Mouse (Mus musculus) erythroblast, embryonic 14.5 days (primary cell): Measurements from ENCODE around the gene Fam110a. TPM values are rescaled to one million over a fixed set of nuclear protein-coding genes. Genes with fewer than 3 reads are reported as not detected.

ENCODE experiments used
- H3K27me3 ChIP-seq: 2 replicates; pipeline ENCODE4 v1.6.1; 2012; ENCODE audit warnings: inconsistent platforms; ENCODE audit not compliant: control insufficient read depth
- H3K36me3 ChIP-seq: 2 replicates; pipeline ENCODE4 v1.6.1; 2012; ENCODE audit warnings: mild to moderate bottlenecking, inconsistent platforms; ENCODE audit not compliant: control insufficient read depth
- H3K4me1 ChIP-seq: 2 replicates; pipeline ENCODE4 v1.6.1; 2012; ENCODE audit warnings: inconsistent platforms; ENCODE audit not compliant: control insufficient read depth
- H3K4me3 ChIP-seq: replicated peaks from 2 replicates; pipeline ENCODE3; 2012; ENCODE audit warnings: moderate library complexity, mild to moderate bottlenecking, inconsistent platforms
- H3K9me3 ChIP-seq: 2 replicates; pipeline ENCODE4 v1.6.1; 2012; ENCODE audit warnings: low read length, inconsistent platforms, mixed read lengths; ENCODE audit not compliant: control insufficient read depth
- GATA1 ChIP-seq: IDR thresholded peaks from 2 replicates; pipeline ENCODE4 v1.6.1; 2012; ENCODE audit warnings: low read length, inconsistent platforms, mixed read lengths
- TAL1 ChIP-seq: IDR thresholded peaks from 3 replicates; pipeline ENCODE4 v1.6.1; 2012; ENCODE audit warnings: low read length, inconsistent platforms, mixed read lengths
- polyA plus RNA-seq: library from polyadenylated mRNA; stranded (reverse); fragments of >175 nt; gene quantifications from 2 replicates; pipeline ENCODE4 v1.2.3, GENCODE M21; 2012

Gene Fam110a
- polyA plus RNA-seq, 1 experiment: 4.7 TPM

DNA sequence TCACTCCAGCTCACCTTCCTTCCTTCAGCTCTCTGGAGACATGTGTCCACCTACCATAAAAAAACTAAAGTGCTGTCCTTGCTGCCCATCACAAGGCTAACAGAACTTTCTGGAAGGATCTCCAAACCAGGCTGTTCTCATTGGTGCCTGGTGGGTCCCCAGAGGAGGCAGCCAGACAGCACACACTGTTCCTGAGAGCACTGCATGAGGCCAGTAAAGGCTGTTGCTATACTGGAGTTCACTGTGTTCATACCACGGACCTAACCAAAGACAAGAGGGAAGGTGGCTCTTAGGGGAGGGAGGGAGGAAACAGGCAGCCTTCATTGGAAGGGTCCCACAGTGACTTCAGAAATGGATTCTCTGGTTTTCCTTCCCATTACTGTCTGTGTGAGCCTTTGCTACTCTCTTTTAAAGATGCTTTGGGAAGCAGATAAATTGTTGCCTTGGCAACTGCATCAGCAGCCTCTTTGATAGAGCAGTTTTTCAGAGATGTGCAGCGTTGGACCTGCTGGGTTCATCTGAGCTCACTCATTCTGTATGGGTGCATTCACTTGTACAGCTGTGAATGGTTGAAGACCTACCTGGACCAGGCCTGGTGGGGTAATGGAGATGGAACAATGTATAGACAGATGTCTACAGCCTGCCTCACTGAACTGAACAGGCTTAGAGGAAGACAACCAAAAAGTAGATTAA is 30.8 kb downstream of the Fam110a start:
- no peaks in the 10 kb centered on the region for H3K4me1 ChIP-seq
- H3K9me3 ChIP-seq: no peaks in the 10 kb centered on the region
- no peaks in the 10 kb centered on the region for H3K27me3 ChIP-seq
- TF ChIP-seq GATA1: no peak
- TF ChIP-seq TAL1: no peak
- no peak overlapping the region for H3K4me3 ChIP-seq
- no peaks in the 10 kb centered on the region for H3K36me3 ChIP-seq

DNA sequence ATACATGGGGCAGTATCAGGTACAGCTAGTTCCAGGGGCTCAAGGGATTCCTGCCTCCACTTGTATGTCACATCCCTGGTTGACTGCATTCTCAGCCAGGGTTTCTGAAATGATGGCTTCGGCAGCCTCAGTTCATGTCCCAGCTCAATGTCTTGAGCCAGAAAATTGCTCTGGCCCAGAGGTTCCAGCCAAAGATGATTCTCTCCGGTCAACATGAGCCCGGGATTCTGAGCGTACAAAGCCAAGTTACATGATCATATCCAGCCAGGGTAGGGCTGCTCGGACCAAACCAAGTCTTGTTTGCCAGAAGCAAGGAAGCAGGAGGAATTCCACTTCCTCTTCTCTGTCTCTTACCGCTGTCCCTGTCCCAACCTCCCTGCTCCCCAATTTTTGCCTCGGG is 31.7 kb downstream of the Fam110a start:
- H3K36me3 ChIP-seq: no peaks in the 10 kb centered on the region
- H3K9me3 ChIP-seq: no peaks in the 10 kb centered on the region
- TF ChIP-seq GATA1 (no peak), TAL1 (no peak)
- H3K4me1 ChIP-seq: no peaks in the 10 kb centered on the region
- no peak overlapping the region for H3K4me3 ChIP-seq
- no peaks in the 10 kb centered on the region for H3K27me3 ChIP-seq

DNA sequence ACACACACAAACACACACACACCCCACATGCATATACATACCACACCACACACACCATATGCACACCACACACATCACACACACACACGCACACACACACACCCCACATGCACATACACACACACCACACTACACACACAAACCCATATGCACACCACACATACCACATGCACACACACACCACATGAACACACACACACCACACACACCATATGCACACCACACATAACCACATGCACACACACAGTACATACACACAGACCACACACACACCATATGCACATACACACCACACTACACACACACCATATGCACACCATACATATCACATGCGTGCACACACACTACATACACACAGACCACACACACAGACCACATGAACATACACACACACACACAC is 32.4 kb downstream of the Fam110a start:
- Histone ChIP-seq H3K4me3 (no peak overlapping the region), H3K4me1 (no peaks in the 10 kb centered on the region), H3K36me3 (no peaks in the 10 kb centered on the region), H3K27me3 (no peaks in the 10 kb centered on the region), H3K9me3 (no peaks in the 10 kb centered on the region)
- TF ChIP-seq GATA1 (no peak), TAL1 (no peak)

DNA sequence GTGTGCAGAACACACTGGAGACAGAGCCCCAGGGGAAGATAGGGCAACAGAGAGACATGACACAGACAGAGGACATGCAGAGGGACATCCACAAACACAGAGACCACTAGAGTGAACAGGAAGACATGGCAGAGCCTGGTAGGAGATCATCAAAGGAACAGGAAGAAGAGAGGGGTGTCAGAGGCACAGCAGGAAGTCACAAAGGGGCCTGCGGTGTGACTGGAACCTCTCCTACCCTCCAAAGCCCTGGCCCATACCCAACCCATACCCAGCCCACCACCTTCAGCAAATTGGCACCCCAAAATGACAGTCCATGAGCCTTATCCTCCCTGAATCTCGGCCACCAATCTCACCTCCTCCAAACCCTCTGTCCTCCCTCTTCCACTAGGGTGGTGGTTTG is 35.9 kb downstream of the Fam110a start:
- TF ChIP-seq GATA1 (no peak), TAL1 (no peak)
- no peaks in the 10 kb centered on the region for H3K36me3 ChIP-seq
- no peak overlapping the region for H3K4me3 ChIP-seq
- H3K4me1 ChIP-seq: no peaks in the 10 kb centered on the region
- no peaks in the 10 kb centered on the region for H3K27me3 ChIP-seq
- no peaks in the 10 kb centered on the region for H3K9me3 ChIP-seq

DNA sequence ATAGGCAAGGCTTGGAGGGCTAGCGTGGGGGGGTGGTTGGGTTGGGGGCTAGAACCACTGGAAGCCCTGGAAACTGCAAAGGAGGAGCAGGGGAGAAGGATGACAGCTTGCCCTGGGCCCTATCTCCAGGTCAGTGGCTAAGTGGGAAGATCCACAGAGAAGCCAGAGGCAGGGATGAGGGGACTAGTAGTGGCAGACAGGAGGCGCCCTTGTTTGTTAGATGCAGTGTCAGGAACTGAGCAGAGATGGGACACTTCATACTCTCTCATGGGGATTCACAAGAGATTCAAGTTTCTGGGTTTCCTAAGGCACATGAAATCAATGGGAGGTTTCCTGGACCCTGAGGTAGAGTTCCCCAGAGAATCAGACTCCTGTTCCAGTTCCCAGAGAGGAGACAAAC is 38.8 kb downstream of the Fam110a start:
- no peaks in the 10 kb centered on the region for H3K4me1 ChIP-seq
- H3K27me3 ChIP-seq: no peaks in the 10 kb centered on the region
- H3K9me3 ChIP-seq: no peaks in the 10 kb centered on the region
- H3K36me3 ChIP-seq: no peaks in the 10 kb centered on the region
- H3K4me3 ChIP-seq: no peak overlapping the region
- TF ChIP-seq GATA1: no peak
- no peak for TF ChIP-seq TAL1

DNA sequence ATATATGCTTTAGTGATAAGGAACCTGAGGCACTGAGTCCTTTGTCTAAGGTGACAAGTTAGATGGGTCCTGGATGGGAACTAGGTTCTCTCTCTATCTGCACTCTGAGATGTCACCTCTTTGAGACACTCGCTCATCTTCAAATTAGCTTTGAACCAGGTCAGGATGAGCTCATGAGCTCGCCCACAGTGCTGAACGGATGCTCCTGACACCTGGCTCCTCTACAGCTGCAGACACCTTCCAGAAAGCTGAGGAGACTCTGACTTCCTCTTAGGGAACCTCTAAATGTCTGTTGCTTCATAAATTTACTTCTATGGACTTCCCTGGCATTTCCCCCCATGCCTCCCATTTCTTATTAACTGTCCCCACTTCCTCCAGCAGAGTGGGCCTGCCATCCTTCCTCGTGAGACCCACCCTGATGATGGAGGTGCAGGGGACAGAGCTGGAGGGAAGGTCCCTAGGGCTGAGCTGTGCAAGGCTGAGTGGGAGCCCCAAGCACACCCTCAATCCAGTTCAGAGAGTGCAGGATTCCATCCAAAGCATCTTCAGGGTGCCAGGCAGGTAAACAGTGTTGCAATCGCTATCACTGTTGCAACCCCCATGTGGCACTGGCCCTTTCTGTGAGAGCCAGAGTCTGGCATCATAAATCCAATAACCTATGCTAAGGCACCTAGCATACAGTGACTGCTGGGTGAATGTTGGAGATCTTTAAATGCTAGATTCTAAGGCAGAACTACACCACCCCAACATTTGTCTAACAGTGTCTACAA is 40.2 kb downstream of the Fam110a start:
- Histone ChIP-seq H3K27me3 (no peaks in the 10 kb centered on the region), H3K4me1 (no peaks in the 10 kb centered on the region), H3K36me3 (no peaks in the 10 kb centered on the region), H3K9me3 (no peaks in the 10 kb centered on the region), H3K4me3 (no peak overlapping the region)
- no peak for TF ChIP-seq GATA1
- no peak for TF ChIP-seq TAL1

DNA sequence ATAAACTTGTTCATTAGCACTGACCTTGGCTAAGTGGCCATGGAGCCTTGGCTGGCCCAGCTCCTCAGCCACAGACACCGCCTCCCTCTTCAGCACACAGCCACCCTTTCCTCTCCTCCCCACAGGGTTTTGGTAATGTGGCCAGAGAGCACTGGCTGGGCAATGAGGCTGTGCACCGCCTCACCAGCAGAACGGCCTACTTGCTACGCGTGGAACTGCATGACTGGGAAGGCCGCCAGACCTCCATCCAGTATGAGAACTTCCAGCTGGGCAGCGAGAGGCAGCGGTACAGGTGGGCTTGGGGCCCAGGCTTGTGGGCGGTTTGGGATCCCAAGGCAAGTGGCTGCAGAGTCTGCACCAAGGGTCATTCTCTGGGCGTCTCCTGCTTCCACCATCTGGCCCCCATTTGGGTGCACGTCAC is 41.2 kb downstream of the Fam110a start:
- Histone ChIP-seq H3K4me1 (no peaks in the 10 kb centered on the region), H3K27me3 (no peaks in the 10 kb centered on the region), H3K36me3 (no peaks in the 10 kb centered on the region), H3K9me3 (no peaks in the 10 kb centered on the region), H3K4me3 (no peak overlapping the region)
- TF ChIP-seq TAL1 (no peak), GATA1 (no peak)

DNA sequence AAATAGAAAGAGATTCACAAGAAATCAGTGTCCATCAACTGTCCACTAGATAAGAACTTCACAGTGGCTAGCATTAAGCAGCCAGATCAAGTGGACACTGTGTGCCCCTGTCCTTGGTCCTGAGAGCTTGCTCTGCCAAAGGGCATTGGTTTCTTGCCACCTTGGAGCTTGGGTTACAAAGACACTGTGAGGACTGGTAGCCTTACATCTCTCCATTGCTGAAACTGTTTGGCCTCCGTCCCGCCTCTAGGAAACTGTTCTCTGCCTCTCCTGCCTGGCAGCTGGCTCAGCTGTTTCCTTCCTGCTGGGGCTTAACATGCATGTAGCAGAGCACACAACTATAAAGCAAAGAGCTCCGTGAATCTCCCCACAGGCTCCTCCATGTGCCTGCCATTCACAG is 42.1 kb downstream of the Fam110a start:
- no peak for TF ChIP-seq TAL1
- TF ChIP-seq GATA1: no peak
- H3K36me3 ChIP-seq: no peaks in the 10 kb centered on the region

DNA sequence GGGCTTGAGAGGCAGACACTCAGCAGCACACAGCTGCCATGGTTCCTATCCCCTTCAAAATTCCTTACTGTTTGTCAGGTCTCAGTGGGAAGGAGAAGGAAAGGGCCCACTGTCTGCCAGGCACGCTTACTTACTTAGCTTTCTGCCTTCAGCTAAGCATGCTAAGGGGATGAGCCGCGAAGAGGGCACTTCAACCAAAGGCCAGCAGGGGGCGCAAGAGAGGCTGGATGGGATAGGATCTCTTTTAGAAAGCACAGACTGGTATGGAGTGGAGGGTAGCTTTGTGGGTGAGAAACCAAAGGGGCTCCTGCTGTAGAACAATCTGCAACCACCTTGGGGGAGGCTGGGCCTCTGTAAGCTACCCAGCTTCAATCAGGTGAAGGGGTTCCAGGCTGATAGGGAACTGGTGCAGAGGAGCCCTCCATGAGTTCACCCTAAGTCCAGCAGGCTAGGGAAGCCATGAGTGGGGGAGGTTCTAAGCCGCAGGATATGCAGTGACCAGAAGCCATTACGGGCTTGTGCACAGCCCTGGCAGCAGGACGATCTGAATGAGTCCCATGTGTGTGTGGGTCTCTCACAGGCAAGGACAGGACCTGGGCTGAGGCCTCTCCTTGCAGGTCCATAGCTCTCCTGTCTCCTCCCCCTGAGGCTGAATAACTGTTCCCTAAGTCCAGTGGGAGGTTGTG is 49.5 kb downstream of the Fam110a start:
- no peaks in the 10 kb centered on the region for H3K36me3 ChIP-seq
- no peak for TF ChIP-seq TAL1
- TF ChIP-seq GATA1: no peak
- H3K9me3 ChIP-seq: no peaks in the 10 kb centered on the region
- no peak overlapping the region for H3K4me3 ChIP-seq
- H3K4me1 ChIP-seq: no peaks in the 10 kb centered on the region
- H3K27me3 ChIP-seq: no peaks in the 10 kb centered on the region

More for the DNA sequence above, 42.1 kb downstream of the Fam110a start:
- no peaks in the 10 kb centered on the region for H3K27me3 ChIP-seq
- no peaks in the 10 kb centered on the region for H3K4me1 ChIP-seq
- H3K9me3 ChIP-seq: no peaks in the 10 kb centered on the region
- no peak overlapping the region for H3K4me3 ChIP-seq
